Mouse (Mus musculus) embryo, embryonic 11 days (tissue): ENCODE measurements around the gene Cd40.
A peak's percentile ranks its signal among the peaks of the same experiment; 100 is the strongest.

Source experiments
- DNase-seq: peaks from one replicate; pipeline ENCODE4 v3.0.0-alpha.2; 2015

The Cd40 gene

GRCm38 (mm10) chr2:165059961-165060360 lies 4.5 kb downstream of the Cd40 start:
- DNase-seq = no peak

GRCm38 (mm10) chr2:165061638-165062433 lies 6.4 kb downstream of the Cd40 start:
- no peak for DNase-seq

DNA sequence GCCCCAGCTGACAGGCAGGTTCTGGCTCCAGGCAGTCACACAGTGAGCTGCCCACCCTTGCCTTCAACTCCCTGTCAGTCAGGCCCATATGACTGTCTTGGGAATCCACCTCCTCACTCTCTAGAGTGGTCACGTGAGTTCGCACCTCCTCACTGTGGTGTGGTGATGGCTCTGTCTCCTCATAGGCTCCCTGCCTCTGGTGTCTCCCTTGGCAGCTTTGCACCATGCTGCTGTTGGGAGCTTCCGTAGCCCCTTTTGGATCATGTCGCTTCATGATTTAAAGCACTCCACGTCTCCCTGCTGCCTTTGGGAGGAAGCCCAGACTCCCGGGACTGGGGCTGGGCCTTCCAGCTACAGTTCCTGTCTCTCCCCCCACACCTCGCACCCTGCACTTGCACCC lies 9.1 kb downstream of the Cd40 start:
- no peak for DNase-seq

DNA sequence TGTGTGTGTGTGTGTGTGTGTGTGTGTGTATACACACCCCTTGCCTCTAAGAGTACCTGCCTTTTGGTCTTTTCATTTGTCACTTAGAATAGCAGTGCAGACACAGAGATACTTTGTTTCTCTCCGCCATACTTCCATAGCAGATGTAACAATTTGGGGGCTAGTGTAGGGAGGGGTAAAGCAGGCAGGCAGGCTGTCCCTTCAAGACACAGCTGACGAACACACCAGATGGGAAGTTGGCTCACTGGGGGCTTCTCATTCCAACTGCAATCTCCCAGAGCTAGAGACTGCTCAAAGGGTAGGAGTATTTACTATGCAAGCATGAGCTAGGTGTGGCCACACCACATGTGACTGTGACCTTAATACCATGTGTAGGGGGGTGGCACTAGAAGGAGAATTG lies 13.4 kb downstream of the Cd40 start:
- DNase-seq = no peak

GRCm38 (mm10) chr2:165070096-165070816 lies 14.8 kb downstream of the Cd40 start:
- DNase-seq = peak; percentile 76

DNA sequence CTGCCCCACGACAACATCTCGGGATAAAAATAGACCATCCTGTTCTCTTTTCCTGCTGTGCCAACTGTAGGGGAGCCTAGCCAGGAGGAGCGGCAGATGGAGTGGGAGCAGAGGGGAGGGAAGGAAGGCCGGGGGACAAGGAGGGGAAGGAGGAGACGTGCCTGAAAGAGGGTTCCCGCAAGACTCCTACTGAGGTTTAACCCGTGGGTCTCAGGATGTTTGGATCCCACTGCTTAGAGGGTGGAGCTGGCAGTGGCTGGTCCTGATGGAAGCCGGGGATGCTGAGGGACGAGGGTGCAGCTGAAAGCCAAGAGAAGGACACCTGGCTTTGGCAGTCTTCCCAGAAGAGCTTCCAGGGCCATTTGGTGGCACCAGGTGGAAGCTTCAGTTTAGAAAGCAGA lies 18.0 kb downstream of the Cd40 start:
- no peak for DNase-seq

DNA sequence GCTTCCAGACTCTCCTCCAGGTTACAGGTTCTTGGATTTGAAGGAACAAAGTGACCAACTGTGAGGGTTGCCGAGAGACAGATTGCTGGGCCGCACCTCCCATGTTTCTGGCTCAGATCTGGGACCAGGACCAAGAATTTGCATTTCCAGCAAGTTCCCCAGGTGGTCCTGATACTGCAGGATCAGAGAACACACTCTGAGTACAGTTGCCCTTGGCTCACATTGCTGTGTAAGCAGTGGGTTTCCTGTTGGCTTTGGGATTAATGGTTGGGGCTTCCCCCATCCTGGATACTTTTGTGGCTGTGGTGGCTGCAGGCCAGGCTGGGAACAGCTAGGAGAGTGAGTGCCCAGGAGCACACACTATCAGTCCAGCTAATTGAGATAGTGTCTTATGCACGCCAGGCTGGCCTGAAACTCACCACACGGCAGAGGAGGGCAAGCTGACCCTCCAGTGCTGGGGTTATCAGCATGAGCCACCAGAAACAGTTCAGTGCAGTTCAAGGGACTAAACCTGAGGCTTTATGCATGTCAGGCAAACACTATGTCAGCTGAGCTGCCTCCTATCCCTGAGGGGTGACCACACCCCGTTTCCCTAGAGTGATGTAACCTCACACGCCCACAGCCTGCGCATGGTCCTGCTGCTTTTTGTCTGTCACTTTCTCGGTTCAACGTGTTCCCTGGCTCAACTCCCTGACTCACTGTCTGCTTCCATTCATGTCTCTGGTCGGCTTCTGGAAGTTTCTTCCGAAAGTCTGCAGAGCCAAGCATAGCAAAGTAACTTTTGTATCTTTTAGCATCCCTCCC lies 18.9 kb downstream of the Cd40 start:
- no peak for DNase-seq

DNA sequence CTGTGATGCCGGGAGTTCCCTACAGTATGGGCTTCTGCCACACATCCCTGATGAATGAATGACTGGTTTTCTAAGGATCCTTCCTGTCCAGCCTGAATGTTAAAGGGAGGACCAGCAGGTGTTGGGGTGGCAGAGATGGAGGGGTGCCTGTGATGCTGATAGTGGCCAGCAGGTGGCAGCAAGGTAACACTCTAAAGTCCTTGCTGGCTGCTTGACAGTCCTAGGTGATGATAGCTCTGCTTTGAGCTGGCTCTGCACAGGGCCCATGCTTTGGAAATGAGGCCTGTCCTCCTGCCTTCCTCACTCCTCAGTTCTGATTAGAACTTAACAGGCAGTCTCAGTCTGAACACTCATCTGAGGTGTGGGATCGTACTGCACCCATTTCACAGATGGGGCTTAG lies 19.5 kb downstream of the Cd40 start:
- DNase-seq = peak; percentile 79

DNA sequence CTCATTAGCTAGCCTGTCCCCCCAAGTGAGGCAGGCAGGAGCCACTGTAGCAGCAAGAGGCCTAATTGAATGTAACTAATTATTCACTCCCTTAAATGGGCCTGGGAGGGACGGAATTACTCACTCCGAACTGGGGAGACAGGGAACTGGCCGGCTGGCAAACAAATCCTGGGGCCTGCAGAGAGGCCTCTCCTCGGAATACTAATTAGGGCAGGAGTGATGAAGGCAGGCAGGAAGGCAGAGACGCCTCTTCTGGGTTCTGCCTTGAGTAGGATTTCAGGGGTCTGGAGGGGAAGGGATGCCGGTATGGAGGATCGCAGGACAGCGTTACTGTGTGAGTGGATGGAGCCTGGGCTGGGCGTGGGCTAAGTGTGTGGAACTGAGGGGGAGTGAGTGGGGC lies 21.6 kb downstream of the Cd40 start:
- DNase-seq = peak; percentile 53

DNA sequence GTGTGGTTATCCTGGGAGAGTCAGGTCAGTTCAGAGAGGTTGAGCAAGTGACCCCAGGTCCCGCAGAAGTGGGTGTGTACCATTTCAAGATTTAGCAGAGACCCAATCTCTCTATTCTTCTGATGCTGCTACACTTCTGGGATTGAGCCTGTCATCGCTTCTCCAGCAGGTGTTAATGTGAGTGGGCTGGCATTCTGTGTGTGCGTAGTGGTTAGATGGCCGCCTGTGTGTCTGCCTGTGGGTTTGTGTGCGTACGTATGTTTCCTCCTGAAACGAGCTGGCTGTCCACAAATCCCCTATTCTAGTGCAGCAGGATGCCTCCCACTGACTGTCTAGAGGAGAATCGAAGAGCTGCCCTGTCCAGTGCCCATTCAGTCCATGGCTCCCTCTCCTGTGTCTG lies 22.6 kb downstream of the Cd40 start:
- no peak for DNase-seq

GRCm38 (mm10) chr2:165078605-165079004 lies 23.2 kb downstream of the Cd40 start:
- DNase-seq = peak; percentile 41

DNA sequence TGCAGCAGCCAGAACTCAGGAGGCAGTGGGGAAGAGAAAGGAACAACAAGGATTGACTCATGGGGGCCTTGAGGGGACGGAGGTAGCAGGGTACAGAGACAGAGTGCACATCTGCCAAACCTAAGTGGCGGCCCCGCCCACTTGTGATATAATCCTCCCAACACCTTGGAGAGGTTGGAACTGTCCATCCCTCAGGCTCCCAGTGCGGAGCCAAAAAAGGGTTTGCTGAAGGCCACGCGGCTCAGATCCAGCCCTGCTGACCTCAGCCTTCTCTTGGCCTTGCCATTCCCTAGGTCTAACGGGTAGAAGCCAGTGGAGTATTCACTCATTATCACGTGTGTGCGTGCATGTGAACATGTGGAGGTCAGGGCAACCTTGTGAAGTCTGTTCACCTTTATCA lies 25.2 kb downstream of the Cd40 start:
- DNase-seq = no peak

DNA sequence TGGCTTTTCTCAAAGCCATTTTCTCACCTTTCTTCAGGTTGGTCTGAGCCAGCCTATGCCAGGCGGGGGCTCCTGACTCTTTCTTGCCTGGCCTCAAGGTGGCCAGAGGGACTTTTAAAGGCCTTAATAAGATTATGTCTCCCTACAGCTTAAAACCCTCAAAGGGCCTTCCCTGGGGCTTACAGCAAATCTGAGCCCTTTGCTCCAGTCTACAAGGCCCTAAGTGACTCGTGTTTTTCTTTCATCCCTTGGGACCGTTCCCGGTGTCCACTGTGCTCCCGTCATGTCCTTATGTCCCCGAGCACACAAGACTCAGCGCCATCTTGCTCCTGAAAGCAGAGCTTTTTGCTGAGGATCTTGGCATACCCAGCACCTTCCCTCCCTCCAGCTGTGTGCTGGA lies 25.8 kb downstream of the Cd40 start:
- DNase-seq = no peak

- DNase-seq = no peak
These were observed 31.2 kb downstream of the Cd40 start for GRCm38 (mm10) chr2:165086634-165087033.

DNA sequence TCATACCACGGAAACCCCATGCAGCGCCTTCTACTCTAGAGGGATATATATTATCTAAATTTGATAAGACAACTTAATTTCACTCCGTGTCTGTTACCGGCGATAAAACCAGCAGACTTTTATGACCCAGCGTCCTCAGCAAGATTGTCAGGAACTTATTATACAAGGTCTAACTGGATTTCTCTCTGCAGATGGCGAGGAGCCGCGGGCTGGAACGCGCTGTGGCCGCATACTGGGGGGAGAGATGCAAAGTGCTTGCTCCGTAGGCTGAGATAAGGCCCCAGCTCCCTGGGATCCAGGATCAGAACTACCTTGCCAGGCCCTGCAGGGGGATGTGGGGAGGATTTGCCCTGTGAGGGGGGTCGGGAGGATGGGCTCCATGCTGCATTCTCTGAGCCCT lies 34.0 kb downstream of the Cd40 start:
- no peak for DNase-seq

GRCm38 (mm10) chr2:165090650-165091049 lies 35.2 kb downstream of the Cd40 start, which contains the start of gene 1700025C18Rik:
Gene 1700025C18Rik (minus strand): TSS chr2:165090750.
- no peak for DNase-seq

DNA sequence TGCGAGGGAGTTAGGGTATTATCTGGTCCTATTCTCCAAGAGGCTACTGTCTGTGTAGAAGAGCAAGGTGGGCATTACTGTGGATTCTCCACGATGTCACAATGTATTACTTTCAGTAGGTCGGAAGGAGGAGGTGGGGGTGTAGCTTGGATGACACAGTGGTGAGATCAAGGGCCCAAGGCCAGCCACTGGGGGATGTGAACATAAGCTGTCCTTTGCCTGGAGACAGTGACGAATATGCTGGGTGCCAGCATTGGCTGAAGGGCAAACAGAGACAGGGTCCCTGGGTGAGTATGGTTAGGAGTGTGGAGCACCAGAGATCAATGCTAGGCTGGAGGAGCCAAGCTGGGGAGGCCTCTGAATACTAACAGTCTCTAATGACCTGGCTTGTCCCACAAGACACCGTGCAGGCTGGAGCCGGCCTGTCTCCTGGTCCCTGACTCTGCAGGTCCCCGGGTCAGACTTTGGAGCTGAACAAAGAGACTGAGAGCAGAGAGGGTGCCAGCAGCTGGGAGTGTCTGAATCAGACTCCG lies 36.1 kb downstream of the Cd40 start:
- no peak for DNase-seq

GRCm38 (mm10) chr2:165092393-165092792 lies 37.0 kb downstream of the Cd40 start:
- DNase-seq = no peak

- peak; percentile 63 for DNase-seq
These were observed 40.9 kb downstream of the Cd40 start for GRCm38 (mm10) chr2:165096367-165096766.

DNA sequence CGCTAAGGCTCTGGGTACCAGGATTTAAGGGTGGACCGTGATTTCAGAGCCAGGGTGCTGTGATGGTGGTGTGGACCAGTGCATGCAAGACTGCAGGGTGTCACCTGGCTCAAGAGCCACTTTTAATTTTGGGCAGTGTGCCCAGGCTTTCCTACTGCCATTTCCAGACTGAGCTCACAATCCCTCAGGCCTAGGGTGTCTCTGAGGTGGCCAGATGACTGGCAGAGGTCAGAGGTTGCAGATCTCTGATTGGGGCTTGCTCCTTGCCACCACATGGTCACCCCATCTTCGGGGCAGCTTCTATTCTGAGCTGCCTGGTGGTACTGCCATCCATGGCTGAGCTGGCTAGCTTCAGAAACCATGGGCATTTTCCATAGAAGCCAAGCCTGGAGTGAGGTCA lies 43.4 kb downstream of the Cd40 start:
- DNase-seq = no peak

DNA sequence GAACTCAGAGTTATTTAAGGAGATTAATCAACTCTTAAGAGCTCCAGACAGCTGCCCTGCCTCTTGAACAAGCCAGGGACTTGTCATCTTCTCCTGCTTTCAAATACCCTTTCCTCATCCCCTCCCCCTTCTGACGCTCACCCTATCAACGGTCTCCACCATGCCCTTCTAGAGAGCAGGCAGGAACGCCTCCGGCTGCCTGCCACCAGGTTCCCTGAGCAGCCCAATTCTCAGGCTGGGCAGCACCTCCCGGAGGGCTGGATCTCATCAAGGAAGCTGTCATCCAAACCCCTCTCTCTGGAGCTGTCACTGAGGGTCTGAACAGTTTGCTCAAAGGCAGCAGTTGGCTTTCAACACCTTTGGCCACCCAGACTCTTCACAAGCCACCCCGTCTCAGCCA lies 45.3 kb downstream of the Cd40 start:
- DNase-seq = no peak

GRCm38 (mm10) chr2:165102920-165103319 lies 47.5 kb downstream of the Cd40 start:
- DNase-seq = no peak

GRCm38 (mm10) chr2:165105513-165106079 lies 50.2 kb downstream of the Cd40 start:
- no peak for DNase-seq
